Mouse (Mus musculus) lung, adult 18-20 months (tissue): ENCODE results near the gene Chl1.
A peak's percentile ranks its signal among the peaks of the same experiment; 100 is the strongest.

Experiments used
- DNase-seq, 2 experiments: peaks; one replicate each; pipeline ENCODE4 v3.0.0; 2022; ENCODE audit warnings: mixed read lengths in 2 of 2

The Chl1 gene

GRCm38 (mm10) chr6:103543753-103544152, 33.4 kb downstream of the Chl1 start:
- no peak for DNase-seq

GRCm38 (mm10) chr6:103546314-103546713, 35.9 kb downstream of the Chl1 start:
- DNase-seq: no peak

GRCm38 (mm10) chr6:103549929-103550328, 39.5 kb downstream of the Chl1 start:
- no peak for DNase-seq

- DNase-seq: no peak
These were observed 47.9 kb downstream of the Chl1 start for GRCm38 (mm10) chr6:103558037-103558893.

- DNase-seq: peak in 1 of 2 experiments; percentile 1
These were observed 48.5 kb downstream of the Chl1 start for GRCm38 (mm10) chr6:103558894-103559225.

GRCm38 (mm10) chr6:103559344-103559743, 49.0 kb downstream of the Chl1 start:
- no peak for DNase-seq

- no peak for DNase-seq
These were observed 54.4 kb downstream of the Chl1 start for GRCm38 (mm10) chr6:103564811-103565210.

GRCm38 (mm10) chr6:103567247-103567646, 56.9 kb downstream of the Chl1 start:
- no peak for DNase-seq

GRCm38 (mm10) chr6:103572659-103573058, 62.3 kb downstream of the Chl1 start:
- no peak for DNase-seq

GRCm38 (mm10) chr6:103584224-103584623, 73.8 kb downstream of the Chl1 start:
- no peak for DNase-seq

GRCm38 (mm10) chr6:103585667-103586066, 75.3 kb downstream of the Chl1 start:
- no peak for DNase-seq

- DNase-seq: no peak
These were observed 75.7 kb downstream of the Chl1 start for GRCm38 (mm10) chr6:103586081-103586480.

- no peak for DNase-seq
These were observed 91.7 kb downstream of the Chl1 start for GRCm38 (mm10) chr6:103602070-103602469.

- no peak for DNase-seq
These were observed 100.3 kb downstream of the Chl1 start for GRCm38 (mm10) chr6:103610656-103611055.

GRCm38 (mm10) chr6:103612626-103613025, 102.2 kb downstream of the Chl1 start:
- no peak for DNase-seq

GRCm38 (mm10) chr6:103613714-103614113, 103.3 kb downstream of the Chl1 start:
- DNase-seq: no peak

GRCm38 (mm10) chr6:103615924-103616602, 105.7 kb downstream of the Chl1 start:
- no peak for DNase-seq

GRCm38 (mm10) chr6:103620880-103621279, 110.5 kb downstream of the Chl1 start:
- DNase-seq: no peak

- no peak for DNase-seq
These were observed 111.8 kb downstream of the Chl1 start for GRCm38 (mm10) chr6:103622117-103622713.

- no peak for DNase-seq
These were observed 122.5 kb downstream of the Chl1 start for GRCm38 (mm10) chr6:103632856-103633255.

- no peak for DNase-seq
These were observed 146.4 kb downstream of the Chl1 start for GRCm38 (mm10) chr6:103656778-103657177.

GRCm38 (mm10) chr6:103659173-103659572, 148.8 kb downstream of the Chl1 start:
- no peak for DNase-seq

- DNase-seq: no peak
These were observed 154.8 kb downstream of the Chl1 start for GRCm38 (mm10) chr6:103665206-103665605.
